Mouse (Mus musculus) ES-E14 (cell line): ENCODE data around the gene Shank3. TPM values are rescaled to one million over a fixed set of nuclear protein-coding genes. Genes with fewer than 3 reads are reported as not detected.

Experiments used
- DNase-seq: peaks from one replicate; pipeline ENCODE4 v3.0.0-alpha.2; 2013; ENCODE audit warnings: low read depth, low spot score
- H3K27ac ChIP-seq: 2 replicates; pipeline ENCODE4 v1.5.1; 2012; ENCODE audit warnings: low read depth, mild to moderate bottlenecking, low read length, moderate library complexity, mixed read lengths; ENCODE audit not compliant: poor library complexity, insufficient read depth, severe bottlenecking
- H3K36me3 ChIP-seq: 2 replicates; pipeline ENCODE4 v1.6.1; 2012; ENCODE audit warnings: mild to moderate bottlenecking, low read length, moderate library complexity, mixed read lengths; ENCODE audit not compliant: control insufficient read depth, poor library complexity, insufficient read depth, severe bottlenecking
- H3K4me1 ChIP-seq, 2 experiments: fragments of 150-350 bp in 1 of 2; sonication (generic) in 1 of 2; 2 replicates each; pipeline ENCODE4 v1.6.1; 2012; ENCODE audit warnings: low read length in 2 of 2, mild to moderate bottlenecking in 1 of 2, mixed read lengths in 1 of 2; ENCODE audit not compliant: control insufficient read depth in 2 of 2, insufficient read depth in 2 of 2, poor library complexity in 1 of 2
- H3K4me3 ChIP-seq, 2 experiments: fragments of 150-350 bp in 1 of 2; sonication (generic) in 1 of 2; 2 replicates each; pipeline ENCODE4 v1.5.1; 2012; ENCODE audit warnings: low read length in 2 of 2, low read depth in 1 of 2, mild to moderate bottlenecking in 1 of 2, mixed read lengths in 1 of 2; ENCODE audit not compliant: insufficient read depth in 1 of 2, poor library complexity in 1 of 2, severe bottlenecking in 1 of 2
- H3K9ac ChIP-seq: 2 replicates; pipeline ENCODE4 v1.6.1; 2012; ENCODE audit warnings: low read depth, mild to moderate bottlenecking, low read length, mixed read lengths; ENCODE audit not compliant: poor library complexity, insufficient read depth, severe bottlenecking
- H3K9me3 ChIP-seq: fragments of 150-350 bp; sonication (generic); 2 replicates; pipeline ENCODE4 v1.6.1; 2012; ENCODE audit warnings: low read depth, mild to moderate bottlenecking, low read length; ENCODE audit not compliant: control insufficient read depth, insufficient read depth
- CHD2 ChIP-seq: IDR thresholded peaks from 2 replicates; pipeline ENCODE4 v1.6.1; 2014; ENCODE audit warnings: mild to moderate bottlenecking, low read depth, low read length, inconsistent platforms
- HCFC1 ChIP-seq: IDR thresholded peaks from 2 replicates; pipeline ENCODE4 v1.6.1; 2012; ENCODE audit warnings: low read length, inconsistent platforms, borderline replicate concordance; ENCODE audit not compliant: insufficient read depth
- MAFK ChIP-seq: IDR thresholded peaks from 2 replicates; pipeline ENCODE4 v1.6.1; 2014; ENCODE audit warnings: mild to moderate bottlenecking, low read depth, low read length, inconsistent platforms; ENCODE audit not compliant: insufficient read depth
- ZC3H11A ChIP-seq: IDR thresholded peaks from 2 replicates; pipeline ENCODE4 v1.6.1; 2012; ENCODE audit warnings: low read depth, mild to moderate bottlenecking, inconsistent platforms, low read length, borderline replicate concordance
- ZNF384 ChIP-seq: IDR thresholded peaks from 2 replicates; pipeline ENCODE4 v1.6.1; 2012; ENCODE audit warnings: low read depth, low read length, inconsistent platforms
- in situ Hi-C, 2 experiments: fragments of 600-800 bp; cut with MboI; formaldehyde crosslinking; loops; one replicate each; pipeline ENCODE4 v1.15.1; 2025; ENCODE audit warnings: low sequenced_read_pairs in 2 of 2, inconsistent platforms in 1 of 2; ENCODE audit not compliant: unreplicated experiment in 2 of 2
- total RNA-seq: library from RNA; depleted of rRNA; stranded (reverse); fragments of 300-350 nt; gene quantifications from 2 replicates; pipeline ENCODE4 v1.2.3, GENCODE M21; 2012

The Shank3 gene
- total RNA-seq, 1 experiment = 6.7 TPM

DNA sequence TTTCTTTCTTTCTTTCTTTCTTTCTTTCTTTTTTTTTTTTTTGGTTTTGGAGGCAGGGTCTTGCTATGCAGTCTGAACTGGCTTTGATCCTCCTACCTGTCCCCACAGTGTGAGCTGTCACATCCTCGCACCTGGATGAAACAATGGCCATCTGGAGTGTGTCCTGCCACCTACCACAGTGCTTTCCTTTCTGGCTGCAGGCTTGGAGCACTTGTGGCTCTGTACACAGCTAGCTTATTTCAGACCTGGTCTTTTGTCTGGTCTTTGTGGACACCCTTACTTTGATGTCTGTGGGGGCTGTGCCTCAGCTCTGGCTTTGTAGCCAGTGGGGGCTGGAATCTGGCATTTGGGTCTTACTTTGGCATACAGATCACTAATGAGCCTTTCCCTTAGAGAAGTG lies 52.3 kb downstream of the Shank3 start:
- no peak for DNase-seq
- Histone ChIP-seq H3K9me3 (no peaks in the 10 kb centered on the region), H3K4me3 (no peak overlapping the region), H3K36me3 (no peaks in the 10 kb centered on the region), H3K9ac (no peak overlapping the region), H3K4me1 (peaks cover 0 to 8% of the 10 kb centered on the region in 2 experiments; a peak in 1 of 4 replicates), H3K27ac (no peak overlapping the region)
- in situ Hi-C loops = no loop called here
- TF ChIP-seq ZNF384 (no peak), MAFK (no peak), CHD2 (no peak), ZC3H11A (no peak)

DNA sequence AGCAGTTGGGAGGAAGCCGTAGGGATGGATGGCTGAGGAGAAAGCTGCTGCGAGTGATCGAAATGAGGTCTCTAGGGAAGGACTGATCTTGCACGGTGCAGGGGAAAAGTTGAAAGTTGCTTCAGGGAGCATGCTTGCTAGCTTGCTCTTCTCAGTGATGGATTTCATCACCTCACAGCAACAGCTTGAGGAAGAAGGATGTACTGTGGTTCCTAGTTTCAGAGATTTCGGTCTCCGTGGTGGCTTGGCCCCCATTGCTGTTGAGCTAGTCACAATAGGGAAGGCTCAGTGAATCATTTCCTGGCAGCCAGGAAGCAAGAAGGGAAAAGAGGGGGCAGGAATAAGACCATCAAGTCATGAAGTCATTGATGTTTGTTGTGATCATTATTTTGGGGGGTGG lies 56.2 kb downstream of the Shank3 start:
- TF ChIP-seq CHD2 = no peak
- TF ChIP-seq ZNF384 = no peak
- TF ChIP-seq ZC3H11A = no peak
- no peak for TF ChIP-seq HCFC1
- TF ChIP-seq MAFK = no peak
- Histone ChIP-seq H3K27ac (no peak overlapping the region), H3K4me3 (no peak overlapping the region), H3K36me3 (no peaks in the 10 kb centered on the region), H3K4me1 (peaks cover 0 to 16% of the 10 kb centered on the region in 2 experiments; a peak in 2 of 4 replicates), H3K9me3 (no peaks in the 10 kb centered on the region), H3K9ac (no peak overlapping the region)
- DNase-seq = no peak
- in situ Hi-C loops = no loop called here

DNA sequence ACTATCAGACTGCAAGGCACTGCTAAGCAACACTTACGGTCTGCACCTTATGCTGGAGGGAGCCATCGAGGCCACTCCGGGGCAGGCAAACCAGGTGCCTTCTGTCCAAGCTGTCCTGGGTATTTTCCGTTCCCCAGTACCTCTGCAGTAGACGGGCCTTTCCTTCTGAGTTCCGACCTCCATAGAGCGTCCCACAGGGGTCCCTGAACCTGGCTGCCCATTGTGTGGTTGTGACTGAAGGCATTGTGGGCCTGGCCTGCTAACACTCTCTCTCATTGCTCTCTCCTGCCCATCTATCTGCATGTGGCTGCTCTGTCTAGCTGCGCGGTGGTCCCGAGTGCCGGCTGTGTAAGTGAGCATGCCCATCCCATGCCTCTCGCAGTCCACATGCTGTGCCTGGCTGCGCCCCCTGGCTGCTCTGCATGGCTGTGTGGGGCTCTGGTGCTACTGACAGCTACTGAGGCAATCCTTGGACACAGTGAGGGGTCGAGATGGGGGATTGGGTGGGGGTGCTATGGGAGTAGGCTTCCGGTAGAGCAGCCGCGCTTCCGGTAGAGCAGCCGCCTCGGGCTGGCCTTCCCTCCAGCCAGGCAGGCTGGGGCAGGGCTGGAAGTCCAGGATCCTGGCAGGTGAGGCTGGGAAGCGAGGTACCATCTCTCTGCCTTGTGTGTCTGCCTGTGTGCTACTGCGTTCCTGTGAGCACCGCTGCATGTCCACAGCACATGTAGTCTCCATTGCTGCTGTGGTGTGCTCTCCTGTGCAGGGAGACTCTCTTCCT lies 57.2 kb downstream of the Shank3 start:
- peak overlapping the region; percentile 42 to 58 for H3K4me3 ChIP-seq
- no peak overlapping the region for H3K27ac ChIP-seq
- DNase-seq = no peak
- peaks cover 1 to 24% of the 10 kb centered on the region in 2 experiments; a peak in 3 of 4 replicates for H3K4me1 ChIP-seq
- H3K9ac ChIP-seq = peak overlapping the region; percentile 18; the same call in 1 of the 2 replicates
- no peaks in the 10 kb centered on the region for H3K36me3 ChIP-seq
- no peak for TF ChIP-seq CHD2
- TF ChIP-seq ZC3H11A = no peak
- no peak for TF ChIP-seq HCFC1
- no peak for TF ChIP-seq MAFK
- no peak for TF ChIP-seq ZNF384
- no peaks in the 10 kb centered on the region for H3K9me3 ChIP-seq
- in situ Hi-C loops = no loop called here

DNA sequence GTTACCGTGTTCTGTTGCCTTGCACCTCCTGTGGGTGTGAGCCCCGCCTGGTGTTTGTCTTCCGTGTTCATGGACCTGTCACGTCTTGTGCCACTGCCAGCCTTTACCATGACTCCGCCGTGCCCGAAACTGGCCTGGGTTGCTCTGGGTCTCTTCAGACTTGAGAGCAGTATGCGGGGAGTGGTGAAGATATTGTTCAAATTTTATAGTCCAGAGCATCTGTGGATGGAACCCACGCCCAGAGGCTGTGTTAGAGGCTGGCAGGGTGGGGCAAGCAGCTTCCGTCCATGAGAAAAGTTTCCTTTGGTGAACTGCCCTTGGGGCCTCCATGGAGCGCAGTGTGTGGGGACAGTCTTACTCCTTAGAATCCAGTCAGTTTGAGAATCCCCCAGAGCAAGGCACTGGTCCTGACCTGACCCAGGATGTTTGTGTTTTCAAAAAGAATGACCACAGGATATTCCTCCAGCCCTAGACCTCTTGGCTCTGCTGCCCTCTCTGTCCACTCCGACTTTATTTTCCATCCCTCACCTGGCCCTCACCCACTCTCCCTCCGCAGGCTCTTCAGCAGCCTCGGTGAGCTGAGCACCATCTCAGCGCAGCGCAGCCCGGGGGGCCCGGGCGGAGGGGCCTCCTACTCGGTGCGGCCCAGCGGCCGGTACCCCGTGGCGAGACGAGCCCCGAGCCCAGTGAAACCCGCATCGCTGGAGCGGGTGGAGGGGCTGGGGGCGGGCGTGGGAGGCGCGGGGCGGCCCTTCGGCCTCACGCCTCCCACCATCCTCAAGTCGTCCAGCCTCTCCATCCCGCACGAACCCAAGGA lies 58.0 kb downstream of the Shank3 start:
- DNase-seq = no peak
- Histone ChIP-seq H3K9ac (peak overlapping the region; percentile 49), H3K36me3 (no peaks in the 10 kb centered on the region), H3K4me3 (peak overlapping the region; percentile 57 to 58), H3K27ac (no peak overlapping the region), H3K9me3 (no peaks in the 10 kb centered on the region), H3K4me1 (peaks cover 1 to 24% of the 10 kb centered on the region in 2 experiments; a peak in 3 of 4 replicates)
- in situ Hi-C loops = no loop called here
- no peak for TF ChIP-seq ZNF384
- no peak for TF ChIP-seq HCFC1
